Mouse (Mus musculus) stomach, embryonic 14.5 days (tissue): Measurements from ENCODE around the gene Cyp2a12. TPM values are rescaled to one million over a fixed set of nuclear protein-coding genes. Genes with fewer than 3 reads are reported as not detected.

Source experiments
- ATAC-seq: fragments of 200-750 bp; cut with Nextera tagmentation; 2 replicates; pipeline ENCODE4 v1.8.0; 2017; ENCODE audit warnings: low read depth, moderate TSS enrichment; ENCODE audit not compliant: insufficient number of reproducible peaks, insufficient read depth, low FRiP score
- H3K27ac ChIP-seq: fragments of 300-500 bp; sonication (generic); 2 replicates; pipeline ENCODE4 v1.5.1; 2014; ENCODE audit warnings: mild to moderate bottlenecking, low read length, moderate library complexity, mixed read lengths
- H3K27me3 ChIP-seq: fragments of 300-500 bp; sonication (generic); 2 replicates; pipeline ENCODE4 v1.6.1; 2014; ENCODE audit warnings: low read length, control low read depth, mixed read lengths; ENCODE audit not compliant: control insufficient read depth, insufficient read depth
- H3K36me3 ChIP-seq: fragments of 300-500 bp; sonication (generic); 2 replicates; pipeline ENCODE4 v1.6.1; 2014; ENCODE audit warnings: mild to moderate bottlenecking, control low read depth, low read length, moderate library complexity, mixed read lengths; ENCODE audit not compliant: control insufficient read depth, insufficient read depth
- H3K4me1 ChIP-seq: fragments of 300-500 bp; sonication (generic); 2 replicates; pipeline ENCODE4 v1.6.1; 2014; ENCODE audit warnings: low read length, control low read depth, mixed read lengths; ENCODE audit not compliant: control insufficient read depth, insufficient read depth
- H3K4me2 ChIP-seq: fragments of 300-500 bp; sonication (generic); replicated peaks from 2 replicates; pipeline ENCODE4 v1.6.1; 2014; ENCODE audit warnings: low read depth, low read length, control low read depth
- H3K4me3 ChIP-seq: fragments of 300-500 bp; sonication (generic); 2 replicates; pipeline ENCODE4 v1.5.1; 2014; ENCODE audit warnings: low read depth, low read length, control low read depth
- H3K9ac ChIP-seq: fragments of 300-500 bp; sonication (generic); replicated peaks from 2 replicates; pipeline ENCODE4 v1.6.1; 2014; ENCODE audit warnings: low read depth, mild to moderate bottlenecking, control low read depth, low read length, moderate library complexity, mixed read lengths
- H3K9me3 ChIP-seq: fragments of 300-500 bp; sonication (generic); 2 replicates; pipeline ENCODE4 v1.6.1; 2016; ENCODE audit warnings: low read depth, low read length, control low read depth; ENCODE audit not compliant: control insufficient read depth
- WGBS: fragments of 180-500 bp; shearing (Covaris S2); extraction: QIAGEN DNeasy Blood & Tissue Kit; methylation state at CpG from one replicate; pipeline ENCODE4 v1.1.7; 2014; 5-methylcytosine and 5-hydroxymethylcytosine counted together
- polyA plus RNA-seq: library from polyadenylated mRNA; unstranded; fragments of >200 nt; fragmentation: Nextera tagmentation; extraction: Ambion mirVana; gene quantifications from 2 replicates; pipeline ENCODE4 v1.2.1, GENCODE M21; 2014

Cyp2a12 gene
- polyA plus RNA-seq, 1 experiment from 2014 or later, result not detected

GRCm38 (mm10) chr7:27078641-27079040 is 49.8 kb downstream of the Cyp2a12 start:
- Histone ChIP-seq H3K27me3 (no peaks in the 10 kb centered on the region), H3K9me3 (no peaks in the 10 kb centered on the region), H3K36me3 (no peaks in the 10 kb centered on the region), H3K4me2 (no peak overlapping the region), H3K4me3 (no peak overlapping the region), H3K27ac (no peak overlapping the region), H3K4me1 (no peaks in the 10 kb centered on the region), H3K9ac (no peak overlapping the region)
- ATAC-seq, result no peak
- 71% methylated on average over 1 of the region's 1 CpGs for WGBS

- no peak for ATAC-seq
- Histone ChIP-seq H3K27me3 (no peaks in the 10 kb centered on the region), H3K9me3 (no peaks in the 10 kb centered on the region), H3K4me1 (no peaks in the 10 kb centered on the region), H3K4me3 (no peak overlapping the region), H3K9ac (no peak overlapping the region), H3K36me3 (no peaks in the 10 kb centered on the region), H3K4me2 (no peak overlapping the region), H3K27ac (no peak overlapping the region)
- 49% methylated on average over 2 of the region's 2 CpGs for WGBS
Observed at GRCm38 (mm10) chr7:27081625-27082024, 52.7 kb downstream of the Cyp2a12 start.

Other genes with a start within 250 kb of the Cyp2a12 start
- gene Cyp2g1, start 220.2 kb upstream of the Cyp2a12 start, polyA plus RNA-seq, result not detected in 2 replicates
- gene Cyp2a5, start 193.8 kb upstream of the Cyp2a12 start, polyA plus RNA-seq, result 0.80 TPM in 1 of 2 replicates, not detected in the other
- not detected in 2 replicates for gene Cyp2a22, start 89.7 kb upstream of the Cyp2a12 start, polyA plus RNA-seq
- 22.5 and 32.1 TPM in 2 replicates for gene Cyp2f2, start 90.8 kb downstream of the Cyp2a12 start, polyA plus RNA-seq
- gene Cyp2t4, start 124.6 kb downstream of the Cyp2a12 start, polyA plus RNA-seq, result 0.17 TPM in 1 of 2 replicates, not detected in the other
- gene Egln2, start 137.7 kb downstream of the Cyp2a12 start, polyA plus RNA-seq, result 39.0 and 42.5 TPM in 2 replicates
- gene Rab4b, start 149.8 kb downstream of the Cyp2a12 start, polyA plus RNA-seq, result 68.6 and 71.1 TPM in 2 replicates
- not detected in 2 replicates for gene Gm21983, start 152.0 kb downstream of the Cyp2a12 start, polyA plus RNA-seq
- gene Mia, start 152.1 kb downstream of the Cyp2a12 start, polyA plus RNA-seq, result 2.4 and 6.3 TPM in 2 replicates
- 4.2 and 4.5 TPM in 2 replicates for gene BC024978, start 166.7 kb downstream of the Cyp2a12 start, polyA plus RNA-seq
- 260 and 274 TPM in 2 replicates for gene Snrpa, start 167.2 kb downstream of the Cyp2a12 start, polyA plus RNA-seq
- 8.5 and 10.8 TPM in 2 replicates for gene Itpkc, start 199.6 kb downstream of the Cyp2a12 start, polyA plus RNA-seq
- 19.7 and 20.5 TPM in 2 replicates for gene Coq8b, start 203.9 kb downstream of the Cyp2a12 start, polyA plus RNA-seq
- gene Numbl, start 229.4 kb downstream of the Cyp2a12 start, polyA plus RNA-seq, result 15.0 and 16.5 TPM in 2 replicates